Mouse (Mus musculus): ENCODE data around the gene Gm11562.

Gene Gm11562

GRCm38 (mm10) chr11:99583245-99583704 is 37.0 kb downstream of the Gm11562 start, which contains the start of gene Krtap1-4:
TSS of gene Krtap1-4 (minus strand) at chr11:99583654.
- DNase-seq = no peak

GRCm38 (mm10) chr11:99581564-99581963 is 38.7 kb downstream of the Gm11562 start:
- no peak for DNase-seq

- DNase-seq = no peak
Measured at GRCm38 (mm10) chr11:99581051-99581450, 39.2 kb downstream of the Gm11562 start.

DNA sequence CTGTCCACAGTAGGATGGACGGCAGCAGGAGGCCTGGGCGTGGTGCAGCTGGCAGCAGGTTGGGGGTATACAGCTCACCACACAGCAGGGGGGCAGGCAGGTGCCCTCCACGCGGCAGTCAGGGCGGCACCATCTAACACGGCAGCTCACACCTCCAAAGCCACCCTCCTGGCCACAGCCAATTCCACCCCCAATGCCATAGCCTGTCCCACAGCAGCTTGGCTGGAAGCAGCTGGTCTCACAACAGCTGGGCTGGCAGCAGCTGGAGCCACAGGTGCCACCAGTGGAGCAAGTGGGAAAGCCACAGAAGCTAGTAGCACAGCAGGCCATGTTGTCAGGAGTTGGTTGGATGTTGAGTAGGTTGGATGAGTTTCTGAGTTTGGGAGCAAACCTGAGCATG is 39.6 kb downstream of the Gm11562 start, which contains the start of gene Krtap1-5:
Gene Krtap1-5 (minus strand): TSS at position 381 of the 400 bp plus-strand sequence.
- no peak for DNase-seq

- DNase-seq = peak; percentile 65
Measured at GRCm38 (mm10) chr11:99574106-99574505, 46.1 kb downstream of the Gm11562 start.

- DNase-seq = no peak
Measured at GRCm38 (mm10) chr11:99573164-99573563, 47.1 kb downstream of the Gm11562 start.

Measured in right cerebral cortex, postnatal 14 days (tissue).